Mouse (Mus musculus): ENCODE measurements at regions not wholly inside any gene's neighbourhood (a gene's known extent, or its start where the extent isn't known, plus 50 kb on each side); places are given as distances from the start of the nearest gene placed in this dataset.
"Not testable (repeated sequence)": the region's sequence is repeated elsewhere in the genome, so short reads cannot be mapped to it uniquely, and the experiment has no call there.

GRCm38 (mm10) chr14:53047683-53048082, 552.1 kb upstream of the Olfr1507 start:
- H3K36me3 ChIP-seq (replicated peaks); ATAC-seq (ENCODE audit: low FRiP score); H3K27me3 ChIP-seq; H3K4me3 ChIP-seq (replicated peaks); H3K9ac ChIP-seq; H3K9me3 ChIP-seq; H3K4me1 ChIP-seq; H3K4me2 ChIP-seq; H3K27ac ChIP-seq: not testable (repeated sequence)
- 96% methylated on average over 3 of the region's 3 CpGs for WGBS

GRCm38 (mm10) chr14:53046975-53047374, 551.4 kb upstream of the Olfr1507 start:
- ATAC-seq (ENCODE audit: low FRiP score); H3K4me1 ChIP-seq; H3K36me3 ChIP-seq (replicated peaks); H3K9ac ChIP-seq; H3K9me3 ChIP-seq; H3K4me2 ChIP-seq; H3K4me3 ChIP-seq (replicated peaks); H3K27ac ChIP-seq; H3K27me3 ChIP-seq: not testable (repeated sequence)
- 83% methylated on average over 1 of the region's 1 CpGs for WGBS

- not testable (repeated sequence) for ATAC-seq (ENCODE audit: low FRiP score); H3K27ac ChIP-seq; H3K9ac ChIP-seq; H3K4me3 ChIP-seq (replicated peaks); H3K4me1 ChIP-seq; H3K36me3 ChIP-seq (replicated peaks); H3K27me3 ChIP-seq; H3K9me3 ChIP-seq; H3K4me2 ChIP-seq
- WGBS, result 82% methylated on average over 3 of the region's 3 CpGs
Measured at GRCm38 (mm10) chr14:53045331-53045730, 549.8 kb upstream of the Olfr1507 start.

GRCm38 (mm10) chr14:53044101-53044500, 548.6 kb upstream of the Olfr1507 start:
- H3K4me1 ChIP-seq, result not testable (repeated sequence)
- 78% methylated on average over 4 of the region's 4 CpGs for WGBS

GRCm38 (mm10) chr14:53042016-53042415, 546.5 kb upstream of the Olfr1507 start:
- not testable (repeated sequence) for H3K4me1 ChIP-seq

More at GRCm38 (mm10) chr14:53044101-53044500, 548.6 kb upstream of the Olfr1507 start:
- not testable (repeated sequence) for H3K4me3 ChIP-seq (replicated peaks); H3K9me3 ChIP-seq; ATAC-seq (ENCODE audit: low FRiP score); H3K4me2 ChIP-seq; H3K9ac ChIP-seq; H3K27me3 ChIP-seq; H3K36me3 ChIP-seq (replicated peaks); H3K27ac ChIP-seq

GRCm38 (mm10) chr14:53039475-53039874, 543.9 kb upstream of the Olfr1507 start:
- not testable (repeated sequence) for H3K27me3 ChIP-seq; H3K36me3 ChIP-seq (replicated peaks); ATAC-seq (ENCODE audit: low FRiP score); H3K4me3 ChIP-seq (replicated peaks); H3K9ac ChIP-seq; H3K4me2 ChIP-seq; H3K27ac ChIP-seq; H3K4me1 ChIP-seq; H3K9me3 ChIP-seq
- 84% methylated on average over 4 of the region's 4 CpGs for WGBS

More at GRCm38 (mm10) chr14:53042016-53042415, 546.5 kb upstream of the Olfr1507 start:
- H3K27ac ChIP-seq; H3K27me3 ChIP-seq; H3K9me3 ChIP-seq; H3K4me3 ChIP-seq (replicated peaks); H3K36me3 ChIP-seq (replicated peaks); H3K9ac ChIP-seq; H3K4me2 ChIP-seq; ATAC-seq (ENCODE audit: low FRiP score): not testable (repeated sequence)
- WGBS, result 17% methylated on average over 3 of the region's 3 CpGs

- not testable (repeated sequence) for H3K9ac ChIP-seq
Measured at GRCm38 (mm10) chr14:53034940-53035339, 539.4 kb upstream of the Olfr1507 start.

GRCm38 (mm10) chr14:53033221-53033620, 537.7 kb upstream of the Olfr1507 start:
- not testable (repeated sequence) for ATAC-seq (ENCODE audit: low FRiP score); H3K4me1 ChIP-seq; H3K27me3 ChIP-seq; H3K4me2 ChIP-seq; H3K9me3 ChIP-seq; H3K4me3 ChIP-seq (replicated peaks); H3K36me3 ChIP-seq (replicated peaks); H3K9ac ChIP-seq; H3K27ac ChIP-seq
- WGBS, result no CpG with 5 or more reads among the region's 6 CpGs

More at GRCm38 (mm10) chr14:53034940-53035339, 539.4 kb upstream of the Olfr1507 start:
- not testable (repeated sequence) for H3K27me3 ChIP-seq; H3K4me1 ChIP-seq; H3K9me3 ChIP-seq; H3K36me3 ChIP-seq (replicated peaks); ATAC-seq (ENCODE audit: low FRiP score); H3K4me2 ChIP-seq; H3K27ac ChIP-seq; H3K4me3 ChIP-seq (replicated peaks)
- WGBS, result no CpG with 5 or more reads among the region's 4 CpGs

- WGBS, result no CpG with 5 or more reads among the region's 1 CpGs
- not testable (repeated sequence) for H3K36me3 ChIP-seq (replicated peaks); H3K4me1 ChIP-seq; H3K4me2 ChIP-seq; ATAC-seq (ENCODE audit: low FRiP score); H3K9me3 ChIP-seq; H3K27ac ChIP-seq; H3K9ac ChIP-seq; H3K27me3 ChIP-seq; H3K4me3 ChIP-seq (replicated peaks)
Measured at GRCm38 (mm10) chr14:53032498-53032897, 536.9 kb upstream of the Olfr1507 start.

- ATAC-seq (ENCODE audit: low FRiP score); H3K9me3 ChIP-seq; H3K4me3 ChIP-seq (replicated peaks); H3K9ac ChIP-seq; H3K36me3 ChIP-seq (replicated peaks); H3K27me3 ChIP-seq; H3K4me1 ChIP-seq; H3K4me2 ChIP-seq; H3K27ac ChIP-seq: not testable (repeated sequence)
- WGBS, result no CpG with 5 or more reads among the region's 4 CpGs
Measured at GRCm38 (mm10) chr14:53030227-53030626, 534.7 kb upstream of the Olfr1507 start.

- H3K4me3 ChIP-seq (replicated peaks); ATAC-seq (ENCODE audit: low FRiP score); H3K9me3 ChIP-seq; H3K27ac ChIP-seq; H3K4me2 ChIP-seq; H3K4me1 ChIP-seq; H3K36me3 ChIP-seq (replicated peaks); H3K9ac ChIP-seq; H3K27me3 ChIP-seq: not testable (repeated sequence)
- no CpG with 5 or more reads among the region's 1 CpGs for WGBS
Measured at GRCm38 (mm10) chr14:53026958-53027357, 531.4 kb upstream of the Olfr1507 start.

GRCm38 (mm10) chr14:53020152-53020551, 524.6 kb upstream of the Olfr1507 start:
- not testable (repeated sequence) for H3K4me2 ChIP-seq; H3K9me3 ChIP-seq; H3K9ac ChIP-seq; H3K36me3 ChIP-seq (replicated peaks); H3K27me3 ChIP-seq; H3K27ac ChIP-seq; H3K4me1 ChIP-seq; ATAC-seq (ENCODE audit: low FRiP score); H3K4me3 ChIP-seq (replicated peaks)
- WGBS, result no CpG with 5 or more reads among the region's 6 CpGs

GRCm38 (mm10) chr14:53007741-53008140, 512.2 kb upstream of the Olfr1507 start:
- H3K9me3 ChIP-seq; H3K4me3 ChIP-seq (replicated peaks); H3K4me2 ChIP-seq; H3K36me3 ChIP-seq (replicated peaks); H3K4me1 ChIP-seq; H3K27ac ChIP-seq; H3K9ac ChIP-seq; ATAC-seq (ENCODE audit: low FRiP score); H3K27me3 ChIP-seq: not testable (repeated sequence)
- WGBS, result no CpG with 5 or more reads among the region's 5 CpGs

- not testable (repeated sequence) for H3K9ac ChIP-seq; H3K4me3 ChIP-seq (replicated peaks); H3K4me2 ChIP-seq; H3K27ac ChIP-seq; ATAC-seq (ENCODE audit: low FRiP score); H3K4me1 ChIP-seq; H3K36me3 ChIP-seq (replicated peaks); H3K9me3 ChIP-seq; H3K27me3 ChIP-seq
- no CpG with 5 or more reads among the region's 4 CpGs for WGBS
Measured at GRCm38 (mm10) chr14:53007323-53007722, 511.8 kb upstream of the Olfr1507 start.
